Mouse (Mus musculus): ENCODE data around the gene Ttc5.

DNA sequence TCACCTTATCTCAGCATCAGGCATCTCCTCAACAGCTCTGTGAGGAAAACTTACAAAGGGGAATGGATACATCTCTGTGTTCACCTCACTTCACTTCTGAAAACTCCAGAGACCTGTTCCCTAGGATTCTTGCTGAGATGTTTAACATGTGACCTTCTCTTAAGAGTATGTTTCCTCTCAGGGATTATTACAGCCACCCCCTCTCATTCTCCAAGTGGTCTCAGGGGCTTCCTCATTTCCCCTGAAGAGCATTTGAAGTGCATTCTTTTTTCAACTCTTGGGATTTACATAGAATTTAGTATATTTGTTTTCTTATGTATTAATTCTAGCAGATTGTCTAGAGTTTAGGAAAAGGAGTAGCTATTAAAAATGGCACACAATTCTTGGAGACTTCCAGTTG lies 40.3 kb downstream of the Ttc5 start, which contains the start of gene Olfr749:
- TF ChIP-seq CTCF (IDR thresholded peaks at IDR 0.05; ENCODE audit: low read depth, low read length): no peak
- TF ChIP-seq POLR2A (IDR thresholded peaks at IDR 0.05; ENCODE audit: extremely low read depth, insufficient read depth, low read length): no peak

Data from liver, adult 2 months (tissue).